Mouse (Mus musculus) hematopoietic stem cell, adult 5-6 weeks (primary cell): ENCODE measurements around the gene Prdm5. TPM values are rescaled to one million over a fixed set of nuclear protein-coding genes. Genes with fewer than 3 reads are reported as not detected.

Experiments
- ATAC-seq, 2 experiments: fragments of 125-278 bp in 1 of 2; replicated peaks in 1 of 2; 2 replicates each; pipeline ENCODE4 v1.8.0; 2016 to 2017; ENCODE audit warnings: inconsistent platforms in 2 of 2, mild to moderate bottlenecking in 2 of 2, moderate number of reproducible peaks in 2 of 2, low read depth in 1 of 2, moderate TSS enrichment in 1 of 2; ENCODE audit not compliant: low FRiP score in 2 of 2, poor library complexity in 2 of 2, severe bottlenecking in 2 of 2, insufficient read depth in 1 of 2, low TSS enrichment in 1 of 2
- total RNA-seq: library from RNA; stranded (forward); fragments of 172-1452, 232-1000 nt; gene quantifications from 2 replicates; pipeline ENCODE4 v1.2.3, GENCODE M21; 2017

Gene Prdm5
- total RNA-seq, 1 experiment from 2014 or later, result 36.9 TPM

DNA sequence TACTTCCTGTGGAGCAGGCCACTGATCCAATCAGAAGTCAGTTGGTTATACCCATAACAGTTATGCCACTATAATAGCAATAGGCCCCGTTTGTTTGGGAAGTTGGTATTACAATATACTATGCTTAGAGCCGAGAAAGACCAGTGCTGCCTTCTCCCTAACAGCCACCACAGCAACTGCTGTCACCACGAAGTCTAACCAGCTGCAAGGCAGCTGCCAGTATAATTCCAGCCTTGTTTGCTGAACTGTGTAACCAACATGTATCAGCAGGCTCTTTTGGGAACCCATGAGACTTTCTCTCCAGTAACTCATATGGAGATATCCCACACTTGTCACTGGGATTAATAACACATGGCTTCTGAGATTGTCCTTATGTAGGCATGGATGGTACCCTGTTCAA is 19.6 kb downstream of the Prdm5 start:
- no peak for ATAC-seq

DNA sequence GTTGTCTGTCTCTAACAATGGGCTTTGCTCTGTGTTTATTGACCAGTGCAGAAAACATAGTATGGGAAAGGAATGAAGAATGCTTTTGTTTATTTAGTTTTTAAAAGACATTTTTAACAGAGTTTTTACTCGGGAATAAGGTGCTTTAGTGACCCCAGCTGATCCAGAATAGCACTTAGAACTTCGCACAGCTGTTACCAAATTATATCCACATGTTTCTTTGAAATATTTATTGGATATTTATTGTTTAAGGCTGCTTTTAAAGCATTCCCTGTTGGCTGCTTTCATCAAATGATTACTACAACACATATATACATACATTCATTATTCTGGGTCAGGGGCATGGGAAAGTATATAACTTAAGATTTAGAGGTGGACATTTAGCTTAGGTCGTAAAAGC is 32.9 kb downstream of the Prdm5 start:
- no peak for ATAC-seq

DNA sequence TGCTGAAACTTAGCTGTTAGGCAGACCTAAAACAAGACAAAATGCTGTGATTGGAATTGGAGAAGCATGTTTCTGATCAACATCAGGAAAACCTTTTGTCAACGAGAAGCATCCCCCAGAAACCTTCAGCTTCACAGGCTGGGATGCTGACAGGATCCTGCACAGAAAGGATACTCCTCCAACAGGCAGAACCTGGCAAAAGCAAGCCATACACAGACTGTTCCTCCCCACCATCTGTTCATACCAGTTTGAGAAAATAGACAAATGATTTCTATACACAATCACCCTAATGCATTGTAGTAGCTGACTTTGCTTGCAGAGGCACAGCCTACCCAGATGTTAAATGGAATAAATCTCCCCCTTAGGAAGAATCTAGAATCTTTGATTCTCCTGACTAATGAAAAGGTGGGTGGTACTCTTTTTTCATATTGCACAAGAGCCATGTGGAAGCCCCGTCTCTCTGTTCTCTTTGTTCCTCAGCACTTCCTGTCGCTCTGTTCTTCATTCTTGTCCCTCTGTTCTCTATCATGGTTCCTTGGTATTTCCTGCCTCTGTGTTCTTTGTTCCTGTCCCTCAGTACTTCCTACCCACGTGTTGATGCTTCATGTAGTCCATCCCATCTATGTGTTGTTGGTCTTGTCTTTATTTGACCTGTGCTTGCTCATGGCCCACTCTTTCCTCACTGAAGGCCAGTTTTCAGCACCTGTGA is 39.4 kb downstream of the Prdm5 start:
- no peak for ATAC-seq

DNA sequence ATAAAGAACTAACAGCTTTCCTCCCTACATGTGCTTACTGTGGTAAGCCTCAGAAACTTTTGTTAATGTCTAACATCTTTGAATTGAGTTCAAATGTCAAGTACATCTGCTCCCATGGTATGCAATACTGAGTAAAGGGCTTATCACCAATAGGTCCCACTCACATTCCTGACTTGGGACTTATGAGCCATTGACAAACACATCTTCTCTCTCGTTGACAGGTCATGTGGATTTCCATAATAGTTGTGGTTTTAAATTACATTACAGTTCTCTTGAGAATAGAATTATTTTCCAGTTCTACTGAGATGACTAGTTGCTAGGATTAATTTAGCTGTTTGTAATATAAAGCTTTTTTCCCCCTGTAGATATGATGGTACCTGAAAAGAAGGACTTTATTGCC is 49.9 kb downstream of the Prdm5 start:
- no peak for ATAC-seq

DNA sequence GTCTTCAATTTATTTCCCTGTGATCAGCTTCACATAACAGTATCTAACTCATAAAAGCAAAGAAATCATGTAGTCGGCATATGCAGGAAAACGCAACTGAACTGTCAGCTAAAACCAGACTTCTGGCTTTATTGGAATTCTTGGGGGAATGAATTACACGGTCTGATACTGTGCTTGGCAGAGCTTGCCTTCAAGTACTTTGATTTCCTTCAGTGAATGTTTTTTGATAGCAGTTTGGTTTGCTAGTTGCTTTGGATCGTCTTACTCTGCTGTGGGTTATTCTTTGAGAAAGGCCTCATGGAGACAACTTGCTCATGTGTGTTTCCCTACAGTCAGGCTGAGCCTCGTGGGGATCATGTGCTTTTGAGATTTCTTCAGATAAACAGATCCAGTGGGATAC is 52.7 kb downstream of the Prdm5 start:
- ATAC-seq, result no peak

DNA sequence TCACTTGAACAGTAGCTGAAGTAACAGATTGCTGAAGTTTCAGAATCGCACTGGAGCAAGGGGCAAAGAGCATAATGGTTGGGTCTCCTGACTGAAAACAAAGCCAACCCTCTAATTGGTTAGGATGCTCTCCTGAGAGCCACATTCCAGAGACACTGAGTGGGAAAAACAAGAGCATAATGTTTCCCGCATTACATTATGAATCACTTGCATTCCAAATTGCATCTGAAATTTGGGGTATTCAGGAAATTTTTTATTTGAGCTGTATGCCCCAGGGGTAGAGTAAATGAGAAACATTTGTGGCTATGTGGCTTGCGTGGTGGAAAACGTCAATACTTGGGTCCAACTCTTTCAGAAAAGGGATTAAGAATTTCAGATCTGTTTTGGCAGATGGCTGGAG is 55.2 kb downstream of the Prdm5 start:
- ATAC-seq, result no peak

DNA sequence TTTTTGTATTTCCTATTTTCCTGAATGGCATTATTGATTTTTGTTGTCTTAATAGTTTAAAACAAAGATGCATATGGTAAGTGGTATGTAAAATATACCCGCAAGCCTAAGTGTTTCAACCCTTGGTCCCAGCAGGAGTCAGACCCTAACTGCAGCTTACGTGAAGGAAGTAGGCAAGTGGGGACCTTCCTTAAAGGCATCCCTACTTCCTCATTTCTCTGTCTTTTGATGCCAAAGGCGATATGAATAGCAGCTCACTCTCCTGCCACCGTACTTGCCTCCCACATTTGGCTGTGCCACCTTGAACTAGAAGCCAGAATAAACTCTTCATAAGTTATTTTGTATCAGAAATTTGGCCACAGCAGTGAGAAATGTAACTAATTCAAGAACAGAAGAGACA is 63.8 kb downstream of the Prdm5 start:
- peak in 1 of 2 experiments; percentile 42; a peak in 1 of 4 replicates for ATAC-seq

DNA sequence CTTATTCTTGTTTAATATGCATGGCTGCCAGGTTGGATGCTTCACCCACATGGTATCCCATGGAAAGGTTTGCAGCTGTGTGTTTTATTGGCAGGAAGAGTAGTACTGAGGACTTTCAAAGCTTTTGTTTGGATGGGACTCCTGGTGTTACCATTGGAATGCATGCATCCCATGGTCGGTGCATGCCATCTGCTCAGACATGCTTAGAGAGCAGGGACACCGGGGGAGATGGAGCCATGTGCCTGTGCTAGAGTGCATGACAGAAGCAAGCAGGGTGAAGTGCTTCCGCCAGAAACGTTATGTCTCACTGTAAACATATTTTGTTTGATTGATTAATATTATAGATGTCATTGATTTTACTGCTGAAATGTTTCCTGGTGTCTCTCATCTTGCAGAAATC is 70.3 kb downstream of the Prdm5 start:
- ATAC-seq, result no peak

DNA sequence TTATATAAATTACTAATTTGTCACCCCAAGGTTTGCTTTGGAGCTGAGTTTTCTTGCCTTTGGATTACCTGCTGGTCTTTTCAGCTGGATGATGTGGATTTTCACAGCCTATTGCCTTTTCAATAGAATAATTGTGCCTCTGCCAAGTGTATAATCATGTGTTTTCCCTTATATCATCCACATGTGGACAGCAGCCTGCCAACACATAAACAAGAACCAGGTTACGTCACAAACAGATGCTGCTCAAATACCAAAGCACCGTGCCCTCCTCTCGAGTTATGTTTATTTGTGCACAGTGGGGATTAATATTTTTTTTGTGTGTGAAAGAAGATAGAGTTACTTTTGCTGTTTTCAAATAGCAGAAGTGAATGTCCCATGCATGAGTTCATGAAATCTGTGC is 70.9 kb downstream of the Prdm5 start:
- no peak for ATAC-seq

DNA sequence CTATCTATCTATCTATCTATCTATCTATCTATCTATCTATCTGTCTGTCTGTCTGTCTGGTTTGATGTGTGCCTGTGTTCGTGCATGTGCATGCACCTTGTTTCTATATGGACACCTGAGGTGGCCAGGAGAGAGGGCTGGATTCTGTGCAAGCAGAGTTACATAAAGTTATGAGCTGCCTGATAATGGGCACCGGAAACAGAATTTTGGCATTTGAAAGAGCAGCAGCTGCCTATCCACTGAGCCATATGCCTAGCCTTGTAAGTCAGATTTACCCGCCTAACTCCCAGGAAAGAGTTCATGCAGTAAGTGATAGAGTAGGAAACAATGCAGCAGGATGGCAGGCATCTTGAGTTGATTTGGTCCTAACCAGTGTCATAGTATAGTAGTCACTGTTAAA is 71.4 kb downstream of the Prdm5 start:
- no peak for ATAC-seq

DNA sequence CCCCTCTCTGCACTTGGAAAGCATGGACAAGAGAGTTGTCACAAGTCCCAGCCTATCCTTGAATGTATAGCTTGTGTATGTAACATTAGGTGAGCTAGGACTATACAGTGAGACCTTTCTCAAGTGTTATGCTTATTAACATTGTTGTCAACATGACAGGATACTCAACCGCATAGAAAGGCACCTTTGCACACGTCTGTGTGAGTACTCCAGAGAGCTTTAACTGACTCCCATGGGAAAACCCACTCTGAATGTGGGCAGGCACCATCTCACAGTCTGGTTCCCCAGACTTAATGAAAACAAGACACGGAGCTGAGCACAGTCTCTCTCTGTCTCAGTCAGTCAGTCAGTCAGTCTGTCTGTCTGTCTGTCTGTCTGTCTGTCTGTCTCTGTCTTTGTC is 75.2 kb downstream of the Prdm5 start:
- ATAC-seq, result no peak

DNA sequence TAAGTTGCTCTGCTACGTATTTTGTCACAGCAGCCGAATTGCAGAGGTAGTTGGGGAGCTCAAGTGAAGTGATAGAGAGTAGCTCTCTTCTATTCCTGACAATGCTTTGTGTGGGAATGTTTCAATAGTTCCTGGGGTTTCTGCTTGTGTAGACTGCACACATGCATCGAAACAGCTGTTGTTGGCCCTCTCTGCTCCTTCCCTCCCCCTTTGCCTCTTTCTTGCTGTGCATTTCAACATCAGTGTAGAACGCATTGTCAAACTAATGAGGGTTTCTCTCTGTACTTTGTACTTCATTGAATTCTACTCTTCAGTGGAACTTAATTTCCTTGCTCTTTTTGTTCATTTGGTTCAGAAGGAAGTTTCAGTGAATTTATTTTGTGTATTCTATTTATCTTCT is 75.8 kb downstream of the Prdm5 start:
- ATAC-seq, result no peak

DNA sequence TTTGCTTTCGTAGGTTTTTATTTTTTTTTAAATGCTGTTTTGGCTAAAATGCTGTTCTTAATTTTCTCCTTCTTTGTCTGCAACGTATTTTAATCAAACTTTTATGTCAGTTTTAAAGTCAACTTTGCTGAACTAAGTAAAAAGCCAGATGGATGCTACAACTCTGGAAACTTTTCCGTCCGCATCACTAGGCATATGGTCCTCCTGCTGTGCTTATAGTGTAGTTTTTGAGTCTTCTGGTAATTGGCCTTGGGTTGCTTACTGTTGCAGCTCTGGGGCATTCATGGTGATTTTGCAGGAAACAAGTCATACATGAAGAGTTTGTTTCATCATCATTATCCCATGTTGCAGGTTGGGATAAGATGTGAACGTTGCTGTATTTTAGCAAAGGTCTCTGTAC is 81.8 kb downstream of the Prdm5 start:
- no peak for ATAC-seq

DNA sequence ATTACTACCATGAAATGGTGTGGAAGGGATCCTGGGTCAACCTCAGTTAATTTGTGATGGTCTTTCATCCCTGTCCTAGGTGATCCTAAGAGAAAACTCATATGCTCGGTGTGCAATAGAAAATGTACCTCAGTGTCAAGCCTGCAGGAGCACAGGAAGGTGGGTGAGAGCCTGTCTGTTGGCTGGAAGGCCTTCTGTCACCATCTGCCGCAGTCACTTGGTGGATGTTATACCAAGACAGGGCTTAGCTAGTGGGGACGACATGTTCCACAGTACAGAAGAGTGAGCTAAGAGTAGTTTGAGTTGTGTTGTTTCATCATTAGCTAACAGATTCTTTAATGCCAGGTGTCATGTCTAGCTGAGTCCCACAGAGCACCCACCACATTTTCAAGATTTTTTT is 84.0 kb downstream of the Prdm5 start:
- ATAC-seq, result no peak

DNA sequence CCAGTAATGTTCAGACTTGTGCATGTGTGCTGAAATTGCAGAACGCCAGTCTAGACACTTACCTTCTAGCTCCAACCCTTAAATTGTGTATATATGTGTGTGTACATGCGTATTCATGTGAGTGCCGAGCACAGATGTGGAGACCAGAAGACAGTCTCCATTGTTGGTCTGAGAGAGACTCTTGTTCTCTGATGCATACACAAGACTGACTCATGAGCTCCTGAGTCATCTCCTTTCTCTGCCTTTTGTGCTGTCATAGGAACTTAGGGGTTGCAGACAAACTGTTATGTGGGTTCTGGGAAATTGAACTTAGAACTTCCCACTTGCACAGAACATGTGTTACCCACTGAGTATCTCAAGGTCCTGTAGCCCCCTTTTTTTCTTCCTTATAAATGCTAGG is 85.4 kb downstream of the Prdm5 start:
- no peak for ATAC-seq

DNA sequence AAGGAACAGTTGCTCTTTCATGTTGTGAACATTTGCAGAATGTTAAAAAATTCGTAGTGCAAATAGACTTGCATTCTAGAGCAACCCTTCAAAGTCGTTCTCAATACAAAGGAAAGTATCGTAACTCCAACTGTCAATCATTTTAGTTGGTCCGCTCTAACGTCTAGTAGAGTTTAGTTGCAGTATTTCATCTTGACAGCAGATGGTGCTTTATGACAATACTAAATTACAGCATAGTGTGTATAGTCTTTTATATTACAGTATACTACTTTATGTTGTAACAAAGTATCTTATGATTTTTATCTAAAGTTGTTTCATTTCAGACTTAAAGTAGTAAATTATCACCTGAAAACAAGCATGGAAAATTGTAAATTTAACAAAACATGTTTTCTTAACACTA is 86.1 kb downstream of the Prdm5 start:
- ATAC-seq, result no peak

DNA sequence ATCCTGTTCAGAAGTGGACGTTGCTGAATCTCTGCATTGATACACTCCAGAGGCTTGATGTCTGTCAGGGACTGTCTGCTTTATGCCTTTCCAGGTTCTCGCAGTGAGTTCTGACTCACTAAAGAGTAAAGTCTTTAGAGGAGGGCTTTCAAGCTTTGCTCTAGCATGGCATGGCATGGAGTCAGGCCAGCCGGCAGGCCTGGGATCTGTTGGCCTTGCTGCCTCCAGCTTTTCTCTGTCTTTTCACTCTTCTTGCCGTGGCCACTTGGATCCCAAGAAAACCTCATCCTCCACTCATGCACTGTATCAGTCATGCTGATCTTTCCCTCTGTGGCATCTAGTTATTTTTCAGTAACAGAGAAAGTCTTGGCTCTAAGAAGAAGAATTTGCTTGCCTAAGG is 87.1 kb downstream of the Prdm5 start:
- no peak for ATAC-seq

DNA sequence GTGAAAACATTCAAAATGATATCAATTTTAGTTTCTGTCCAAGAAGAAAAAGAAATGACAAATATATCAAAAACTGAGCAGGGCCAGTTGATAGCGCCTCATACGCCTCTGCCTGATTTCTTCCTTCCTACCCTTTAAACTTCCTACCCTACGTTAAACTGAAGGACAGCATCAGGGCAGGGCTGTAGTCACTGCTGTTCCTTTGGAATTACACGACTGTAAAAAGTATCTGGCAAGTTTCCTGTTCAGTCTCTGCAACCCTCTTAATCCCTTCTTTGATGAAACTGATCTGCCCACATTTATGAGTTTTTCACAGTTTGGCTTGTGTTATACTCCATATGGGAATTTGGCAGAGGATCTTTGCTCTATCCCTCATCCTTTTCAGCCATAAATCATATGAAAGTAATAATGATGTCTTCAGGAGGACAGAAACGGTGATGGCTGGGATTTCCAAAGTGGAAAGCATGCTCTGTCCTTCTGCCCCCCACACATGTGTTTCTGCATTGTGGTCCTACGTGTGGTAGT is 93.0 kb downstream of the Prdm5 start:
- ATAC-seq, result no peak

DNA sequence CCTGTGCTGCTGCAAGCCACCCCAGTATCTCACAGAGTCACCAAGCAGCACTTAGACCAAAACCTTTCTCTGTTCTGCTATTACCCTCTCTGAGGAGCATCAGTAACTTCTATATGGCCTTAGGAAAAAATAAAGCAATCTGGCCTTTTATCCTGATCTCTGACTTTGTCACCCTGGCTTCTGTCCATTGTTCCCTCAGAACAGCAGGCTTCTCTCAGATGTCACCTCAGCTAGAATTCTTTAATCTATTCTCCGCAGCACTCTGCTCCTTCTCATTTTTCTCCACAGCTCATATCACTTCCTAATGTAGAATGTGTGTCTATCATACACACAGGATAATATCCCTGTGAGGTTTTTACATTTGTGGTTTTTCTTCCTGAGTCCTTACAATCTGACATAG is 99.5 kb downstream of the Prdm5 start:
- ATAC-seq, result no peak
